Mouse (Mus musculus) cerebellum, adult 9-10 months (tissue): ENCODE measurements around the gene Rapgef1.
"Not testable (repeated sequence)": the region's sequence is repeated elsewhere in the genome, so short reads cannot be mapped to it uniquely, and the experiment has no call there.

Source experiments
- DNase-seq: peaks from one replicate; pipeline ENCODE4 v3.0.0; 2022

The Rapgef1 gene

GRCm38 (mm10) chr2:29624091-29624608, 4.6 kb downstream of the Rapgef1 start:
- no peak for DNase-seq

GRCm38 (mm10) chr2:29624739-29625138, 5.2 kb downstream of the Rapgef1 start:
- DNase-seq, result no peak

DNA sequence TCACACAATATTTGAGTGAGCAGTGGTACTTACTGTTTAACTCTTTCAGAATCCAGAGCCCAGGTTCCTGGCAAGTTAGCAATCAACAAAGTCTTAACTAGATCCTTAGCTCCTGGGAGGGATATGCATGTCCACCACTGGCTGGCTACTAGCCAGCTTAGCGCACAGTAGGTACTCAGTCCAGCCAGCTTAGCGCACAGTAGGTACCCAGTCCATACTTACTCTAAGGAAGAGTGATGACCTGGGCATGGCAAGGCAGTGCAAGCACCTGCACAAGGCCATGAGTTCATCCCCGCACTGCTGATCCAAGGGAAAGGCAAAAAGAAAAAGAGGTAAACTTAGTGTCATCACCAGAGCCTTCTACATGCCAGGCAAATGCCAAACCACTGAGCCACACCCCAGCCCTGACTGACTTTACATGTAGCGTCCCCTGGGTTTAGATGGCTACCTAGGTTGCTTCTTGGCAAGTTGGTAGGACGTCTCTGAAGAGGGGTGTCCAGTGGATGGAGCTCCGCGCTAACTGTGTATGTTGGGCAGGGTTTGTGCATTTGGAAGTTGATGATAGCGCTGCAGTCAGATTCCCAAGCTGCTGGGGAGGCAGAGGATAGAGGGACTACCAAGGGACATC, 6.2 kb downstream of the Rapgef1 start:
- DNase-seq, result no peak

DNA sequence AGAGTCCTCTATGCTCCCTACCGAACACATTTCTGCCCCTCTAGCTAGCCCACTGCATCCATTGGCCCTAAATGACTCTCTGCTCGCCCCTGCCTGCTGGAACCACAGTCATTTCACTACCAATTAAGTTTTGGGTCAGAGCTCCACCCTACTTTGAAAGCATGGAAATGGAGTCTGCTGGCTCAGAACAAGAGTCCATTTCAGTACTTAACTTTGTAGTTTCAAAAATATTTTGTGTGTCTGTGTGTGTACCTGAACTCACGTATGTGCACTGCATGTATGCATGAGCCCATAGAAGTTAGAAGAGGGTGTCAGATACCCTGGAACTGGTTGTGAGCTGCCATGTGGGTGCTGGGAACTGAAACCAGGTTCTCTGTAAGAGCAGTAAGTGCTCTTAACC, 7.8 kb downstream of the Rapgef1 start:
- no peak for DNase-seq

DNA sequence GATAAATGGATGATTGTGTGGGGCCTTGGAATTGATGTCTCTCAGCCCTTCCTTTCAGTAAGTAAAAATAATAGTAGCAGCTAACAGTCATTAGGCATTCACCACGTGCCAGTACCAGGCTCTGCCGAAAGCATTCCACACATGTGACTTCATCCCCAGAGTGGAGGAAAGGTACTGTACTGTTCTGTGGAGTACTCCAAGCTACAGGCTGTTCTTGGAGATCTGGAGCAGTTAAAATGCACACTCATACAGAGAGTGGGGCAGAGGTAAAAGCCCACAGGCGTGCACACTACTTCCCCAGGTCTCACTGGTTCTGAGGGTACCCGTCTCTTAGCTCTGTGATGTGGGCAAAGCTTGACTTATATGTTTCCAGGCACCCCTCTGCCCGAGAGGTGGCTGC, 8.7 kb downstream of the Rapgef1 start:
- DNase-seq, result no peak

DNA sequence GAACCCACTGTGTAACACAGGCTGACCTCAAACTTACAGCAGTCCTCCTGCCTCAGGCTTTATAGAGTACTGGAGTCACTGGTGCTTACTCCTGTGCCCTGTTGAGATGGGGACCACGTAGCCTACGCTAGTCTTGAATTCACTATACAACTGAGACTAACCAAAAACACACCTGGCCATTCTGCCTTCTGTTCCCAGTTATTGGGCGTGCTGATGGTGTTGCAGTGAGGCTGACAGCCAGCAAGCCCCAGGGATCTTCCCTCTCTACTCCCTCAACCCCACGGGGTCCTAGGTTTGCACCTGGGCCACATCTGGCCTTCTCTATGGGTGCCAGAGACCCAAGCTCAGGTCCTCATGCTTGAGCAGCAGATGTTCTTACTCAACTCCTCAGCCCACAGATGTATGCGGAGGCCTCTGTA, 9.3 kb downstream of the Rapgef1 start:
- DNase-seq, result no peak

- DNase-seq, result no peak
Observed at GRCm38 (mm10) chr2:29629311-29629710, 9.8 kb downstream of the Rapgef1 start.

DNA sequence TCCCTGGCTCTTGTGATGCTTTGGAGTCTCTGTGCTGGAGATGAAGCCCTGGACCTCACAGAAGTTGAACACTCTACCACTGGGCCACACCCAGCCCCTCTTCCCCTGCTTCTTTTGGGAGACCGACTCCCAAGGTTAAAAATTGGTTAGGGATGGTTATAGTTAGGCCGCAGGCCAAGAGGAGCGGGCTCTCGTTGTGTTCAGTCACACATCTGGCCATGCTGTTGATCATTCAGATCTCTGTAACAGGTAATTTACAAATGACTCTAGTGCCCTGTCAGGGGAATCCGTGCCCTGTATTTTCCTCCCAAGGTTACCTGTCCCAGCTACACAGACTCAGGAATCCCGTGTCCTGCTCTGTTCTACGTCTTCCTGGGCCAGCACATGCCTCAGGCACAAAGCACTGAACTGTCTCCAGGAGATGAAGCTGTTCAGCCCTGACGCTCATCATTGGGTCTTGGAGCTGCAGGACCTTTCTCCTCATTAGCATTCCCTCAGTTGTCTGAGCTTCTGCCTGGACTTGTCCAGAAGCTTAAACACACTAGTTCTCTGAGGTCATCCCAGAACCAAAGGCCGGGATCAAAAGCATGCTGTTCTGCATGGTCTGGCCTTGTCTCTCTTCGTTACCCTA, 10.7 kb downstream of the Rapgef1 start:
- no peak for DNase-seq

GRCm38 (mm10) chr2:29631020-29631419, 11.5 kb downstream of the Rapgef1 start:
- no peak for DNase-seq

GRCm38 (mm10) chr2:29631564-29632167, 12.1 kb downstream of the Rapgef1 start:
- DNase-seq, result not testable (repeated sequence)

DNA sequence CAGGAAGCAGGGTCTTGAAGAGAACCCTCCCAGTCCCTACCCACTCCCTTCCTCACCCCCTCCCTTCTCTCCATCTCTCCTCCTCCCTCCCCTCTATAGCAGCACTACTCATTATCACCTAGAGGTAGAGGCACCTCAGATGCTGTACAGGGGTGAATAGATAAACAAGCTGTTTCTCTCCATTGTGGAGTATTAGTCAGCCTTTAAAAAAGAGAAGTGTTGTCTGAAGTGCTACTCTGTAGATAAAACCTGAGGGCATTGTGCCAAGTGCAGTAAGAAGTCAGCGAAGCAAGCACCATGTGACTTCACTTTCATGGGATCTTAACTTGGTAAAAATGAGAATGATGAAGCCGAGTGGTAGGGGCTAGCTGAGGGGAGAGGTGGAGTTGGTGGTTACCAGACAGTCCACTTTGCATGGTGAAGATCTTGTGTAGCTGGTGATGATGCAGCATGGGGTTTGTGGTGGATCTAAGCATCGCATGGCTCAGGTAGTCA, 12.7 kb downstream of the Rapgef1 start:
- no peak for DNase-seq

DNA sequence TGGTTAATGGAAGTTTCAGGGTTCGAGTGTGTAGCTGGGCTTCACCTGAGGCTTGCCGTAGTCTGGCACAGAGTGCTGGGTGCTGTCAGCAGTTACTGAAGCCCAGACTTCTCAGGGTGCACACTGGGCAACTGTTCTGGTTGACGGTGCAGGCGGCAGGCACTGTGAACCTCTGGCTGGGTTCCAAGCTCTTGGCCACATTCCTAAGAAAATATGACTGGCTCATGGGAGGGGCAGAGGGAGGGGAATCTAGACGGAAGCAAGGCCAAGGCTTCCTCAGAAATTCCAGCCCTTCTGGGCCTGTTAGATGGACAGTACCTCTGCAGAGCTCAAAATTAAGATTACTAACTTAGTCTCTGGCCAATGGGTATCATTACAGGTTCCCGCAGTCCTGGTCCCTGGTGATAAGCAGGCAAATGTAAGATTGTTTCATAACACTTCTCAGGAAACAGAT, 13.6 kb downstream of the Rapgef1 start:
- peak; percentile 84 for DNase-seq

DNA sequence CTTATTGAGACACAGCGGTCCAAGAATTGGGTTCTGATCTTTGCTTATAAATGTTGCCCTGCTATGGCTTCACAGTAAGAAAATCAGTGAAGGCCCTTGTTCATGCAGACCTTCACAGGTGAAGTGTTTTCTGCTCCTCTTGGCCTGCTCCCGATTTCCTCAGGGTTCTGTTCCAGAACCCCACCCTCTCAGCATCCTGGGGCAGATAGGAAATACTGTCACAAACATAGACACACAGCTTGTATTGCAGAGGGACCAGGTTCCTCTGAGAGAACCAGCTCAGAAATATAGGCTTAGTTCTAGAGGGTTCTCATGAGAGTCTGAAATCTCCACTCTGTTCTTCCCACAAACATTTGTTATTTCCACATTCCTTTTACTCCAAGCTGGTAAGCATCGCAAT, 14.3 kb downstream of the Rapgef1 start:
- DNase-seq, result no peak

DNA sequence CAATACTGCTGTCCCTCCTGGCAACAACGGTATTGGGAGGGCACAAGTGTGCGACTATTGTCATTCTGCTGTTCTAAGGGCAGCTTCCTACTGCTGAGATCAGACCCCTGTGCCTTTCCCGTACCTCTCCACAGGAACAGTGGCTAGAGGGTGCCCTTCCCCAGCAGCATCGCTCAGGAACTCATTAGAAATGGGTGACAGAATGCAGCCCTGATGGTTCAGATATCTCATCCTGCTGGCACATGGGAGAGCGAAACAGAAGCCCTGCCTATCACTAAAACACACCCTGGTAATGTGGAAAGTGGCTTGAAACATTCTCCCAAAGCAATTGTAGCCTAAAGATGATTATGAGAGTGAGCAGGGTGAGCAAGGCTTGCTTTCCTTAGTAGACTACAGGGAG, 15.0 kb downstream of the Rapgef1 start:
- no peak for DNase-seq

- DNase-seq, result no peak
Observed at GRCm38 (mm10) chr2:29635966-29636507, 16.5 kb downstream of the Rapgef1 start.

DNA sequence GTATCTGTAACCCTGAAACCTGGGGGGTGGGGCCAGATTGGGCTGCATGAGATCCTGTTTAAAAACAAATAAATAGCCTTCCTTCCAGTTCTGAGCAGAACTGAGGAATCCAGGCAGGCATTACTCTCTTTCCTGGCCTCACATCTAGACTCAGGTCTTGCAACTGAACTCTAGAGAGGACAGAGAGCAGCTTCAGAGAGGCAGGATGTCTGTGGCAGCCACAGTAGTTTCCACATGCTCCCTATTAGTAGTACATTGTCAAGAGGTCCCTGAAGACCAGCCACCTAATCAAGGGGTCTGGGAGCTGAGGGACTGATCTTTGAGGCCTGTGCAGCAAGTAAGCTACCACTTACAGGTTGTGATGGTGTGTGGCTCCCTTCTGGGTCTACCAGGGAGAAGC, 18.0 kb downstream of the Rapgef1 start:
- DNase-seq, result no peak

DNA sequence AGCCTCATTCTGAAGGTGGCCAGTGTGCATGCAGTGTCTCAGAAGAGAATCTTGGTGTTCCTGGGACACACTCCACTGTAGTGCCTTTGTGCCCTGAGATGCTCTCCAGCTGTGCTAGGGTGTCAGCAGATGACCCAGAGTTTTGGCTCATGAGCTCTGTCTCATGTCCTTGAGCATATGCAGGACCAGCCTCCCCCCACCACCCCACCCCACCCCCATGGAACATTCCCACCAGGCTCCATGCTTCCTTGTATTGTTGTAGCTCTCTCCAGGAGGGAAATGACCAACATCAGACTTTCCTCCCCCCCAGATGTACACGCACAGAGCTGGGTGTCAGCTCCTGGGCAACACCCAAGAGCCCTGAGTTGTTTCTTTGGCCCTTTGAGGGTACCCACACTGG, 19.9 kb downstream of the Rapgef1 start:
- no peak for DNase-seq

DNA sequence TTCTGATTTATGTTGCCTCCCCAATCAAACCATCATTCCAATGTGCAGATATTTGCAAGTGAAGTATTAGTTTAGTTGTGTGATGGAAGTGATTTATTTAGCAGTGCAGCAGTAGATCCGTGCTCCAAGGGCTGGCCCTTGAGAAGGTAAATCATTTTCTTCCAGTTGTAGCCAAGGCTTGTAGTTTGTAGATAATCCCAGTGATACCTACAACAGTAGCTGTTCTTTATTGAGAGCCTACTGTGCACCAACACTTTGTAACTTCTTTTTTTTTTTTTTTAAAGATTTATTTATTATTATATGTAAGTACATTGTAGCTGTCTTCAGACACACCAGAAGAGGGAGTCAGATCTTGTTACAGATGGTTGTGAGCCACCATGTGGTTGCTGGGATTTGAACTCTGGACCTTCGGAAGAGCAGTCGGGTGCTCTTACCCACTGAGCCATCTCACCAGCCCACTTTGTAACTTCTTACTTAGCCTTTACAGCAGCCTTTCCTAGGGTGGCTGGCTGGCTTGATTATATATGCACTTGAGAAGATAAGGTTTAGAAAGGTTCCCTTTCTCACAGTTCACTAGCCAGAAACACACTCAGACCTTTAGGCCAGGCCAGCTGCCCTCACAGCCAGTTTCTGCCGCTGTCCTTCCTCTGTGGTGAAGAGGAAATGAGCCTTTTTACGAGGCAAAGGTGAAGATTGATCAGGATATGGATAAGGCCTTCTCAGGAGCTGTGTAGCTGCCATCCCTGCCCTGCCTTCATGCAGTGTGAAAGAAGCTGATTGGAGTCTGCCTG, 20.6 kb downstream of the Rapgef1 start:
- DNase-seq, result no peak

DNA sequence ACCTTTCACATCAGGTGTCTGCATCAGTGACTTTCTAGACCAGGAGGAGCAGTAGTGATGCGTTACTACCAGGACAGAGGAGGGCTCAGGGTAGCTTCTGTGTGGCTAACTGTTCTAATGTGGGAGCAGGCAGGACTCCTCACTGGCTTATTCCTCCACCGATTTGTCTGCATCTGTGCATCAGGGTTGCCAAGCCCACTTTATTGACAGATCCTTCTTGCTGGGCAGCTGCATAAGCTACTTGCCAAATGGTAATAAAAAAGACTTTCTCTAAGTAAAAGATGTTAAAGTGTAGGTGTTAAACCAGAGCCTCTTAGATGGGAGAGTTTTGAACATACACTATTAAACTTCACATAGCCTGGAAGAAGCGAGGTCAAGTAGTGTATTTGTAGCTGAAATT, 22.2 kb downstream of the Rapgef1 start:
- no peak for DNase-seq

DNA sequence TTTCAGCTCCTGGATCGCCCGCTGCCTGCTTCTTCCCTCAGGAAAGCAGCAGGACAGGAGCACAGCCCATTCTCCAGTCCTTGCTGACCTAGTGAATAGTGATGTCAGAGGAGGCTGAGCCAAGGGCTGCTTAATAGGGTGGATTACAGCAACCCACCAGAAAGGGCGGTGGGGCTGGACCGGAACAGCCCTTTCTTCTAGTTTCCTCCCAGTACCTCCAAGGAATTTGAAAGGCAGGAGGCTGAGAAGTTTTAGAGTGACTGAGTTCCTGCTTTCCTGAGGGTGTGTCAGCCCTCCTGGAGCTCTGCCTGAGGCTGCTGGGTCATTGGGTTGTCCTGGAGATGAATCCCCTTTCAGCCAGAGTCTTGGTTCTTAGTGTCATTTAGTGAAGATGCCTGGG, 23.9 kb downstream of the Rapgef1 start:
- DNase-seq, result no peak

DNA sequence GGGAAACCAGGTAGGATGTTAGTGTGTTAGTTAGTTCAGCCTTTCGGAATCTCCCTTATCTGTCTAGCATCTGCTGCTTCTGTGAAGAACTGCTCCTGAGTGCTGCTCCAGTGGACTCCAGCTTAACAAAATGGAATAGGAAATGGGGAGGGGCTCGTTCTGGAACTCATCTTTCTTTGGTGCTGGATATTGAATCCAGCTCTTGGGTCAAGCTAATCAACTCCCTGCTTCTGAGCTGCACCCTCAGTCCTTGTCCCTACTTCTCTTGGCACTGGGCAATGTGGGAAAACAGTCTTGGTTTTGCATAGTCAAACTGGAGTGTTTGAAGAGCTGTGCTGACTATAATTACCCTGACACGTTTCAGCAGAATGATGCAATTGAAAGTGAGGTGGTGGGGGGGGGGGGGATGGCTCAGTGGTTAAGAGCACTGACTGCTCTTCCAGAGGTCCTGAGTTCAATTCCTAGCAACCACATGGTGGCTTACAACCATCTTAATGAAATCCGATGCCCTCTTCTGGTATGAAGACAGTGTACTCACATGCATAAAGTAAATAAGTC, 25.6 kb downstream of the Rapgef1 start:
- DNase-seq, result no peak

- no peak for DNase-seq
Observed at GRCm38 (mm10) chr2:29646613-29647012, 27.1 kb downstream of the Rapgef1 start.

- no peak for DNase-seq
Observed at GRCm38 (mm10) chr2:29647162-29647561, 27.6 kb downstream of the Rapgef1 start.
